Mouse (Mus musculus) layer of hippocampus, adult 2 months (tissue): ENCODE measurements around the gene 3110082J24Rik. TPM values are rescaled to one million over a fixed set of nuclear protein-coding genes. Genes with fewer than 3 reads are reported as not detected.
A peak's percentile ranks its signal among the peaks of the same experiment; 100 is the strongest.

Source experiments
- DNase-seq, 2 experiments: peaks; one replicate each; pipeline ENCODE4 v3.0.0; 2022; ENCODE audit warnings: low spot score in 2 of 2
- H3K27ac ChIP-seq: fragments of 200-600 bp; 2 replicates; pipeline ENCODE4 v1.8.1; 2022
- H3K4me3 ChIP-seq: fragments of 200-600 bp; 2 replicates; pipeline ENCODE4 v1.8.1; 2022; ENCODE audit warnings: mild to moderate bottlenecking
- CTCF ChIP-seq: fragments of 200-600 bp; conservative IDR thresholded peaks from 2 replicates; pipeline ENCODE4 v1.8.1; 2022; ENCODE audit warnings: antibody characterized with exemption, mild to moderate bottlenecking, moderate library complexity
- total RNA-seq, 2 experiments: library from RNA; stranded (reverse); gene quantifications; 2 replicates each; pipeline ENCODE4 v1.2.3; 2021

The 3110082J24Rik gene
- total RNA-seq, 2 experiments from 2014 or later: 2.0 to 2.6 TPM

GRCm38 (mm10) chr5:30132173-30132572 is 26.3 kb upstream of the 3110082J24Rik start:
- TF ChIP-seq CTCF: no peak
- no peak overlapping the region for H3K27ac ChIP-seq
- DNase-seq: no peak
- no peak overlapping the region for H3K4me3 ChIP-seq

- no peak for DNase-seq
- no peak for TF ChIP-seq CTCF
- H3K4me3 ChIP-seq: no peak overlapping the region
- no peak overlapping the region for H3K27ac ChIP-seq
Measured at GRCm38 (mm10) chr5:30131246-30131645, 25.4 kb upstream of the 3110082J24Rik start.

- Histone ChIP-seq H3K27ac (no peak overlapping the region), H3K4me3 (no peak overlapping the region)
- DNase-seq: no peak
- TF ChIP-seq CTCF: no peak
Measured at GRCm38 (mm10) chr5:30128680-30129079, 22.8 kb upstream of the 3110082J24Rik start.

DNA sequence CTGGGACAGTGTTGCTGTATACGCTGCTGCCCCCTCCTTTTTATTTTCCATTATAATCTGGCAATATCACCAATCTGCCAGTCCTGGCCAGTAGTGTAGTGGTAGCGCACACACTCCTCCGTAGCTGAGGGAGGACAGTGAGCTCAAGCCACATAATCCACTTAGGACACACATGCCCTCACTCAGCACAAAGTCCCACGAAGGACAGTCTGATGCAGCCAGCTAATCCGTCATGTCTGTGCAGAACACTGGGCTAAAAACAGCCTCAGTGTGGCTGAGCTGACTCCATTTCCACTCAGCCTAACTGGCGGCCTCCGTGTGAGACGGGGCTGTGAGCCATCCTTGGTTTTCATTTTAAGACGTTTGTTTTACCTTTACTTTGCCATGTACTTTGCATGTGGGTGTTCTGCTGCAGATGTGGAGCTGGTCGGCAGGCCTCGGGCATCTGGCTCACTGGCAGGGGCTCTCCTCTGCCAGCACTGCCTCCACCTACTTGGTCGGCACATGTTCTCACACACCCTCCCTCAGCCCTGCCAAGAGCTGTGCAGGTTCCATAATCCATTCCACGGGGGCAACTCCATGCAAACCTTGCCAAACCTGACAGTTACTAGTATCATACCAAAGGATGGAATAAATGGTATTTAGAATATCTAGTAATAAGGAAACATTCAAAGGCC is 22.2 kb upstream of the 3110082J24Rik start:
- no peak for DNase-seq
- no peak for TF ChIP-seq CTCF
- Histone ChIP-seq H3K27ac (0 out of 2 replicates have a peak overlapping the region, but pooled peaks have one; percentile 14), H3K4me3 (no peak overlapping the region)

DNA sequence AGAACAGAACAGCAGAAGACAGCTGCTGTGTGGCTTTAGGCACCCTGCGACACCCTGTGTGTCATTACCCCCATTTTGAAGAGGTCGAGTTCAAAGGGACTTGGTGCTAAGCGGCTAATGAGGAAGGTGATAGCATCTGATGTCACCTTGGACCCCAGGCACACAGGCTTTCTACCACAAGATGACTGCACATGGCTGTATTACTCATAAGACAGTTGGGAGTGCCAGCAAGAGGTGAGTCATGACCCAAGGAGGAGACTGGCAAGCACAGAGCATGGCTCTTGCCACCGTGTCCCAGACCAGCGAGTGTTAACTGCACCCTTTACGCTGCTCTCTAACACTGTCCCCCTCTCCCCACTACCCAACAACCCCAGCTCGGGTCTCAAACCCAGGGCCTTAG is 20.9 kb upstream of the 3110082J24Rik start:
- DNase-seq: no peak

DNA sequence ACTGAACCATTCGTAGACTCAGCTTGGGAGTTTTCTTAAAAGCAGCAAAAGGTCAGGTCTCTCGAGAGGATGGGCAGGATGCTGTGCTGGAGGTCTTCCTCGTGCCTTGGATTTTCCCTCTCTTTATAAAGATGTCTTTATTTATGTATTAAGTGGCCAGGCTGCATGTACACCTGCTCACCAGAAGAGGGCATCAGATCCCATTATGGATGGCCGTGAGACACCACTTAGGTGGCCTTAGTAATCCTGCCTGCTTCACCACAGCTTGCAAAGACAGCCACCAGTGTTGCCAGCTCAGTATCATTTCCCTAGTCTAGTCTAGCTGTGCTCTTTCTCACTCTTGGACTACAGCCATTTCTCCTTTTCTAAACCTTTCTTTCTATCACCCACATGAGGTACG is 19.7 kb upstream of the 3110082J24Rik start:
- Histone ChIP-seq H3K4me3 (no peak overlapping the region), H3K27ac (no peak overlapping the region)
- no peak for DNase-seq

More for the DNA sequence above, 20.9 kb upstream of the 3110082J24Rik start:
- no peak for TF ChIP-seq CTCF
- no peak overlapping the region for H3K27ac ChIP-seq
- no peak overlapping the region for H3K4me3 ChIP-seq

DNA sequence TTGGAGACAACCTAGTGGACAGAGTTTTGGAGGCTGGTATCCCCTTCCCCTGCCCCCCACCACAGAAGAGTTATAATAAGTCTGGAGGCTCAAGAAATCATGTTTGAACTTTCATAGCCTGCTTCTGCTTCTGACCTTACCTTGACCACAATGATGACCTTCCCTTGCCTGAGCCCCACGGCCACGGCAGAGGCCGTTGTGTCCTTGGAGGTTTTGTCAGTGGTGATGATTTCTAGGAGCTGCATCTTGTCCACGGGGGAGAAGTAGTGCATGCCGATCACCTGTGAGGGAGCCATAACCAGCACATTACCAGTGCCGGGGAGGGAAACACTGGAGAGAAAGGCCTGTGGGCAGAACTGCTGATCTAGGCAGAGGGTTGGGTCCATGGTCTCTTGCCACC is 16.6 kb upstream of the 3110082J24Rik start:
- no peak overlapping the region for H3K27ac ChIP-seq
- no peak for TF ChIP-seq CTCF
- H3K4me3 ChIP-seq: no peak overlapping the region
- DNase-seq: no peak

More for the DNA sequence above, 19.7 kb upstream of the 3110082J24Rik start:
- peak; percentile 84 for TF ChIP-seq CTCF

DNA sequence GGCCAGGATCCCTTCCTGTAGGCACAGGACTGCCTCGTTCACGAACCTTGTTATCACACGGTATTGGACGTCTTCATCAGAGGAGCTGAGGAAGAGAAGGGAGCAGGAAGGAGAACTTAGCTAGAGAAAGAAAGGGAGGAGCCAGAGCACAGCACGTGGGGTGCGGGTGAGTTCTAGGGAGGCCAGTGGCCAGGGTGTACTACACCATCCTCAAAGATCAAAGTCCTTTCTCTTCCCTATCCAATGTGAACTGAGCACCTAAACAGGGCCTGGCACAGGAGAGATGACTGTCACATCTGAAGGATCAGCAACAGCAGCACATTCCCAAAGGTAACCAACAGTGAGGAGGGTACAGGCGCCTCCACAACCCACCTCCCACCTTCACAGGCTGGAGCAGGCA is 14.2 kb upstream of the 3110082J24Rik start:
- TF ChIP-seq CTCF: no peak

DNA sequence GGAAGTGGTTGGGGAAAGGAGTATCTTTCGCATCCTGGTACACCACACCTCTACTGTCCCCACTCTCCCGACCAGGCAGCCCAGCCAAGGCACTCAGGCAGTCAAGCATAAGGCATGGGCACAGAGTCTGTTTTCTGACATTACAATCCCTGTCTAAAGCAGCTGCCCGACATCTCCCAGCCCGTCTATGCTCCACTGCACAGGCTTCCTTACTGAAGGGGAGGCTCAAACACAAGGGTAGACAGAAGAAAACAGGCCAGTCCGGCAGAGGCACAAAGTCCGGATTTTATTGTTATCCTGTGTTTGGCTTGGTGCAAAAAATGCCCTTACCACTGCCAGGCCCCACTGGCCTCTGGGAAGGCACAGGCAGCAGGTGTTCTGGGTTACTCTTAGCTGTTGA is 13.3 kb upstream of the 3110082J24Rik start:
- DNase-seq: no peak
- H3K4me3 ChIP-seq: no peak overlapping the region
- H3K27ac ChIP-seq: no peak overlapping the region
- no peak for TF ChIP-seq CTCF

More for the DNA sequence above, 14.2 kb upstream of the 3110082J24Rik start:
- Histone ChIP-seq H3K4me3 (no peak overlapping the region), H3K27ac (no peak overlapping the region)
- no peak for DNase-seq

DNA sequence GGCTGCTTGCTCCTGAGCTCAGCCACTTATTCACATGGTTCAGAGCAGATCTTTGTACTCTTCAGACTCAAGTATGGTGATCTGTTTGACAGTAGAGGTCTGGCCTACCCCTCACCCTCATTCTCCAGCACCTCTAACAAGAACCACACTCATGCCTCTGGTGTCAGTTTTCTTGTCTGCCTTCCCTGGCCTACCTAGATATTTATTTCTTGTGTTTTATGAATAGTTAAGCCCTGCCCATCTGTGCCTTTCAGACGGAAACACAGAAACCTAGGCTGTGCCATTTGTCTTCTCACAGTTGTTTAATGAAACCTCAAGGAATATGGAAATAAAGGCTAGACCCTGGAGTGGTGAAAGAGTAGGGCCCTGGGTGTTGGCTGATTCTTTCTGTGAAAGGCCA is 12.1 kb upstream of the 3110082J24Rik start:
- no peak for DNase-seq
- Histone ChIP-seq H3K4me3 (no peak overlapping the region), H3K27ac (no peak overlapping the region)
- TF ChIP-seq CTCF: no peak

GRCm38 (mm10) chr5:30115718-30116117 is 9.8 kb upstream of the 3110082J24Rik start:
- TF ChIP-seq CTCF: peak; percentile 46
- Histone ChIP-seq H3K4me3 (no peak overlapping the region), H3K27ac (no peak overlapping the region)
- no peak for DNase-seq

GRCm38 (mm10) chr5:30114761-30115140 is 8.9 kb upstream of the 3110082J24Rik start:
- Histone ChIP-seq H3K27ac (no peak overlapping the region), H3K4me3 (peak overlapping the region; percentile 53)
- DNase-seq: no peak
- TF ChIP-seq CTCF: no peak

DNA sequence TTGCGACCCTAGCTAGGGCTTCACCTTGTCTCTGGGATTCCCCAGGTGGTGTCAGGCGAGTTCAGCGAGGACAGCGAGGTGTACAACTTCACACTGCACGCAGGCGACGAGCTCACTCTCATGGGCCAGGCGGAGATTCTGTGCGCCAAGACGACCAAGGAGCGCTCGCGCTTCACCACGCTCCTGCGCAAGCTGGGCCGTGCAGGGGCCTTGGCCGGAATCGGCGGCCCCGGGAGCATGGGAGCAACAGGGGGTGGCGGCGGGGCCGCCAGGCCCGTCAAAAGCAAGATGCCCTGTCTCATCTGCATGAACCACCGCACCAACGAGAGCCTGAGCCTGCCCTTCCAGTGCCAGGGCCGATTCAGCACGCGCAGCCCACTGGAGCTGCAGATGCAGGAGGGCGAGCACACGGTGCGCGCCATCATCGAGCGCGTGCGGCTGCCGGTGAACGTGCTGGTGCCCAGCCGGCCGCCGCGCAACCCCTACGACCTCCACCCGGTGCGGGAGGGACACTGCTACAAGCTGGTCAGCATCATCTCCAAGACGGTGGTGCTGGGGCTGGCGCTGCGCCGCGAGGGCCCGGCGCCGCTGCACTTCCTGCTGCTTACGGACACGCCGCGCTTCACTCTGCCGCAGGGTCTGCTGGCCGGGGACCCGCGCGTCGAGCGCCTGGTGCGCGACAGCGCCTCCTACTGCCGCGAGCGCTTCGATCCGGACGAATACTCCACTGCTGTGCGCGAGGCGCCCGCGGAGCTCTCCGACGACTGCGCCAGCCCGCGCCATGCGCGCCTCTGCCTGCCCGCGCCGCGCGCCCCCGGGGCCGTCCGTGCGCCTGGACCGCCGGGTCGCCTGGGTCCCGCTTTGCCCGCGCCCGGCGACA is 8.2 kb upstream of the 3110082J24Rik start:
- H3K4me3 ChIP-seq: peak overlapping the region; percentile 53
- peak; percentile 79 for TF ChIP-seq CTCF
- H3K27ac ChIP-seq: no peak overlapping the region
- DNase-seq: peak in 1 of 2 experiments; percentile 64
